Mouse (Mus musculus) bone marrow, adult 2 months (tissue): ENCODE results near the gene Ctu2. TPM values are rescaled to one million over a fixed set of nuclear protein-coding genes. Genes with fewer than 3 reads are reported as not detected.
A peak's percentile ranks its signal among the peaks of the same experiment; 100 is the strongest.

ENCODE experiments used
- H3K27ac ChIP-seq: fragments of 200-500 bp; 2 replicates; pipeline ENCODE4 v1.5.1; 2012; ENCODE audit warnings: low read depth, mild to moderate bottlenecking, control low read depth, inconsistent platforms, low read length; ENCODE audit not compliant: control insufficient read depth, poor library complexity, insufficient read depth
- H3K4me1 ChIP-seq: fragments of 200-500 bp; 2 replicates; pipeline ENCODE4 v1.6.1; 2011; ENCODE audit warnings: low read length; ENCODE audit not compliant: control insufficient read depth, insufficient read depth
- H3K4me3 ChIP-seq: fragments of 200-500 bp; replicated peaks from 2 replicates; pipeline ENCODE3; 2011; ENCODE audit warnings: mild to moderate bottlenecking, low read depth, low read length, control low read depth; ENCODE audit not compliant: control insufficient read depth
- CTCF ChIP-seq: fragments of 200-500 bp; IDR thresholded peaks from 2 replicates; pipeline ENCODE4 v1.5.1; 2011; ENCODE audit warnings: low read length, control low read depth; ENCODE audit not compliant: control insufficient read depth, insufficient read depth
- POLR2A ChIP-seq: fragments of 200-500 bp; IDR thresholded peaks from 2 replicates; pipeline ENCODE4 v1.6.1; 2011; ENCODE audit warnings: low read depth, mild to moderate bottlenecking, control low read depth, low read length, borderline replicate concordance; ENCODE audit not compliant: control insufficient read depth
- WGBS: fragments of 180-500 bp; shearing (Covaris S2); methylation state at CpG from one replicate; pipeline ENCODE4 v1.1.7; 2018; 5-methylcytosine and 5-hydroxymethylcytosine counted together
- polyA plus RNA-seq: library from polyadenylated mRNA; stranded (reverse); fragments of >200 nt; gene quantifications from 2 replicates; pipeline ENCODE4 v1.2.4, GENCODE M21; 2011; ENCODE audit warnings: low replicate concordance; ENCODE audit not compliant: missing spikeins, insufficient read depth, insufficient read length

Ctu2 gene
- polyA plus RNA-seq, 1 experiment: 122 TPM

GRCm38 (mm10) chr8:122432443-122433268 is 43.3 kb upstream of the Ctu2 start, which contains the start of gene Cyba:
Cyba (minus strand) TSS chr8:122432930.
- H3K27ac ChIP-seq: peak within 1 kb of the TSS; percentile 98
- peaks cover 11% of the 10 kb centered on the region; the same call in 1 of the 2 replicates for H3K4me1 ChIP-seq
- WGBS: 1% methylated on average over 45 of the region's 45 CpGs
- TF ChIP-seq POLR2A (peak; percentile 90), CTCF (no peak; the same call in 1 of the 2 replicates)
- peak within 1 kb of the TSS; percentile 90 for H3K4me3 ChIP-seq

- WGBS: 47% methylated on average over 11 of the region's 11 CpGs
- H3K4me3 ChIP-seq: peak overlapping the region; percentile 90
- H3K27ac ChIP-seq: peak overlapping the region; percentile 98
- TF ChIP-seq CTCF (peak; percentile 57), POLR2A (no peak)
- H3K4me1 ChIP-seq: peaks cover 10% of the 10 kb centered on the region; the same call in 1 of the 2 replicates
Observed at GRCm38 (mm10) chr8:122433269-122433905, 42.6 kb upstream of the Ctu2 start.

- TF ChIP-seq POLR2A (no peak), CTCF (peak; percentile 31; the same call in 1 of the 2 replicates)
- WGBS: 86% methylated on average over 6 of the region's 6 CpGs
- H3K4me1 ChIP-seq: peaks cover 11% of the 10 kb centered on the region; the same call in 1 of the 2 replicates
- H3K27ac ChIP-seq: no peak overlapping the region
- no peak overlapping the region for H3K4me3 ChIP-seq
Observed at GRCm38 (mm10) chr8:122435375-122435774, 40.6 kb upstream of the Ctu2 start.

GRCm38 (mm10) chr8:122436146-122436545 is 39.8 kb upstream of the Ctu2 start:
- 77% methylated on average over 9 of the region's 9 CpGs for WGBS
- Histone ChIP-seq H3K27ac (no peak overlapping the region), H3K4me3 (no peak overlapping the region), H3K4me1 (peaks cover 11% of the 10 kb centered on the region; the same call in 1 of the 2 replicates)
- TF ChIP-seq CTCF (no peak), POLR2A (no peak)

GRCm38 (mm10) chr8:122436586-122437125 is 39.3 kb upstream of the Ctu2 start:
- peak overlapping the region; percentile 17 for H3K4me3 ChIP-seq
- WGBS: 68% methylated on average over 20 of the region's 20 CpGs
- peaks cover 11% of the 10 kb centered on the region; the same call in 1 of the 2 replicates for H3K4me1 ChIP-seq
- H3K27ac ChIP-seq: no peak overlapping the region
- TF ChIP-seq POLR2A (no peak), CTCF (no peak)

GRCm38 (mm10) chr8:122437708-122438331 is 38.1 kb upstream of the Ctu2 start:
- WGBS: 63% methylated on average over 13 of the region's 13 CpGs
- Histone ChIP-seq H3K4me1 (peaks cover 11% of the 10 kb centered on the region; the same call in 1 of the 2 replicates), H3K27ac (peak overlapping the region; percentile 60), H3K4me3 (peak overlapping the region; percentile 43)
- no peak for TF ChIP-seq POLR2A

GRCm38 (mm10) chr8:122439336-122439735 is 36.6 kb upstream of the Ctu2 start:
- 86% methylated on average over 16 of the region's 16 CpGs for WGBS
- TF ChIP-seq CTCF (no peak), POLR2A (no peak)
- H3K4me1 ChIP-seq: peaks cover 11% of the 10 kb centered on the region; the same call in 1 of the 2 replicates

GRCm38 (mm10) chr8:122441326-122441725 is 34.6 kb upstream of the Ctu2 start:
- TF ChIP-seq CTCF: no peak
- TF ChIP-seq POLR2A: no peak
- H3K4me1 ChIP-seq: peaks cover 10% of the 10 kb centered on the region; the same call in 1 of the 2 replicates
- H3K4me3 ChIP-seq: no peak overlapping the region
- WGBS: 92% methylated on average over 1 of the region's 1 CpGs
- no peak overlapping the region for H3K27ac ChIP-seq

More at GRCm38 (mm10) chr8:122439336-122439735, 36.6 kb upstream of the Ctu2 start:
- no peak overlapping the region for H3K4me3 ChIP-seq
- H3K27ac ChIP-seq: no peak overlapping the region
